Mouse (Mus musculus) bone marrow macrophage, adult 2 months (primary cell): ENCODE data around the gene Fer1l5. TPM values are rescaled to one million over a fixed set of nuclear protein-coding genes. Genes with fewer than 3 reads are reported as not detected.

Experiments
- H3K27ac ChIP-seq: 2 replicates; pipeline ENCODE4 v1.5.1; 2012; ENCODE audit warnings: low read depth, low read length; ENCODE audit not compliant: insufficient read depth
- H3K4me1 ChIP-seq: 2 replicates; pipeline ENCODE4 v1.6.1; 2012; ENCODE audit warnings: low read length; ENCODE audit not compliant: control insufficient read depth, insufficient read depth
- H3K4me3 ChIP-seq: 2 replicates; pipeline ENCODE4 v1.5.1; 2012; ENCODE audit warnings: mild to moderate bottlenecking, low read length, moderate library complexity; ENCODE audit not compliant: insufficient read depth
- CTCF ChIP-seq: IDR thresholded peaks from 2 replicates; pipeline ENCODE4 v1.5.1; 2012; ENCODE audit warnings: low read depth, mild to moderate bottlenecking, low read length, moderate library complexity
- POLR2A ChIP-seq: IDR thresholded peaks from 2 replicates; pipeline ENCODE4 v1.6.1; 2012; ENCODE audit warnings: mild to moderate bottlenecking, low read depth, low read length, borderline replicate concordance
- polyA plus RNA-seq: library from polyadenylated mRNA; stranded (reverse); fragments of >200 nt; gene quantifications from 2 replicates; pipeline ENCODE4 v1.2.4, GENCODE M21; 2012; ENCODE audit not compliant: missing spikeins, insufficient read depth, insufficient read length

Gene Fer1l5
- polyA plus RNA-seq, 1 experiment: not detected

GRCm38 (mm10) chr1:36446106-36446824, 74.2 kb downstream of the Fer1l5 start:
- Histone ChIP-seq H3K27ac (peak overlapping the region; percentile 97), H3K4me3 (no peak overlapping the region), H3K4me1 (peaks cover 18% of the 10 kb centered on the region)
- no peak for TF ChIP-seq POLR2A
- no peak for TF ChIP-seq CTCF

DNA sequence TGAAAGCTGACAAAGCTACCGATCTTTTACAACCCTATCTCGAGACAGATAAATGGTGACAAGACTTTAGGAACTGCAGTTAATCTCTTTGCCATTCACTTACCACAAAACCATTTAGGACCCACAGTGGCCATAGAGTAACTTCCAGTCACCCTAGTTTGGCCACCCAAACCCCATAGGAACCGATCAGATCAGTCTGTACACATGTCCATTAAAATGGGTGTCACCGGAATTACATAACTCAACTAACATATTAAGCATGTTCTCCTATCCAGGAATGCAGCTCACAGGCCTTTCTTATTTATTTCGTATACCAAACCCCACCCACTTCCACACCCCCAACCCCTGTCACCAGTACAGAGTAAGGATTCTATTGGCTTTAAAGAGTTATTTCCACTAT, 74.8 kb downstream of the Fer1l5 start:
- TF ChIP-seq POLR2A (no peak), CTCF (no peak)
- peaks cover 18% of the 10 kb centered on the region for H3K4me1 ChIP-seq
- peak overlapping the region; percentile 97 for H3K27ac ChIP-seq
- H3K4me3 ChIP-seq: no peak overlapping the region

DNA sequence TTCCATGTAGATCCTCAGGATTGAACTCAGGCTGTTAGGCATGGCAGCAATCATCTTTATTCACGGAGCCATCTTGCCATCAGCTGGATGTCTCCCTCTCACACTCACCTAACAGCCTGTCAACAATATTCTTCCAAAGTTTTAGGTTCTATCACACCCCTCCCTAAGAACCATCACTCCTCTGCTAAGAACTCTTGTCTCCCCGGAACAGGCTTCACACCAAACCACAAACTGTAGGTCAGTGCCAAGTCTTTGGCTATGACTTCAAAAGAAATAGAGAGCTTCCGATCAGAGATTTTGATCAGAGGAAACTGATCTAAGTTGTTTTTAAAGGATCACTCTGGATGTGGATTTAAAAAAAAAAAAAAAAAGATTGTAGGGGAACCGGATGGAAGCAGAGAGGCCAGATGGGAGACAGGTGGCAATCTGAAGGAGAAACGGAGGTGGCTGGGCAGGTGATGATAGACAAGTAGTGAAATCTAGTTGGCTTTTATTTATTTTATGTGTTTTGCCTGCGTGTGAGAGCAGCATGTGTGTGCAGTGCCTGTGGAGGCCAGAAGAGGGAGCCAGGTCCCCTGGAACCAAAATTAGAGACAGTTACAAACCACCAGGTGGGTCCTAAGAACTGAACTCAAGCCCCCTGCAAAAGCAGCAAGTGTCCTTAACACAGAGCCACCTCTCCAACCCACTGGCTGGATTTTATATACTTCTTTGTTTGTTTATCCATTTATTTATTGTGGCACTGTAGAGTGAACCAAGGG, 82.1 kb downstream of the Fer1l5 start:
- Histone ChIP-seq H3K4me3 (no peak overlapping the region), H3K27ac (no peak overlapping the region), H3K4me1 (no peaks in the 10 kb centered on the region)
- TF ChIP-seq POLR2A (no peak), CTCF (peak; percentile 31; the same call in 1 of the 2 replicates)

- H3K4me1 ChIP-seq: peaks cover 8% of the 10 kb centered on the region
- H3K27ac ChIP-seq: no peak overlapping the region
- TF ChIP-seq CTCF: no peak
- no peak for TF ChIP-seq POLR2A
- H3K4me3 ChIP-seq: no peak overlapping the region
These were observed 85.4 kb downstream of the Fer1l5 start for GRCm38 (mm10) chr1:36457388-36458014.

GRCm38 (mm10) chr1:36458169-36458568, 86.1 kb downstream of the Fer1l5 start:
- no peak for TF ChIP-seq POLR2A
- Histone ChIP-seq H3K27ac (no peak overlapping the region), H3K4me3 (no peak overlapping the region), H3K4me1 (peaks cover 8% of the 10 kb centered on the region)

DNA sequence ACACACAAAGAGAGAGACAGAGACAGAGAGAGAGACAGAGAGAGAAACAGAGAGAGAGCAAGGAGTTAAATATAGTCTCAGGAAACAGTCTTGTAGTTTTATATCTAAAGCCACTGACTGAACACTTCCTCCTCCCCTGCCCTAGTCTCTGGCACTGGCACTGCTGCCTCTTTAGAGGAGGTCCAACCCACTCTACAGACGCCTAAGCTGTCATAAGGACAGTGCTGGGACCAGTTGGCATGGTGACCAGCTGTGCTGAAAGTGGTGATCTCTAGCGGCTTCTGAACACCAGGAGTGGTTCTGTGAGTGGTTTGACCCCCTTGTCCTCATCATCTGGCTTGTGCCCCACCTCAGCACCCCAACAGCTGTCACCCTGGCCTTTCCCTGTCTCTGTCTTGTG, 89.7 kb downstream of the Fer1l5 start:
- Histone ChIP-seq H3K4me1 (peaks cover 8% of the 10 kb centered on the region), H3K4me3 (no peak overlapping the region), H3K27ac (no peak overlapping the region)
- TF ChIP-seq POLR2A (no peak), CTCF (no peak)

- no peak overlapping the region for H3K4me3 ChIP-seq
These were observed 93.6 kb downstream of the Fer1l5 start for GRCm38 (mm10) chr1:36465641-36466160.

DNA sequence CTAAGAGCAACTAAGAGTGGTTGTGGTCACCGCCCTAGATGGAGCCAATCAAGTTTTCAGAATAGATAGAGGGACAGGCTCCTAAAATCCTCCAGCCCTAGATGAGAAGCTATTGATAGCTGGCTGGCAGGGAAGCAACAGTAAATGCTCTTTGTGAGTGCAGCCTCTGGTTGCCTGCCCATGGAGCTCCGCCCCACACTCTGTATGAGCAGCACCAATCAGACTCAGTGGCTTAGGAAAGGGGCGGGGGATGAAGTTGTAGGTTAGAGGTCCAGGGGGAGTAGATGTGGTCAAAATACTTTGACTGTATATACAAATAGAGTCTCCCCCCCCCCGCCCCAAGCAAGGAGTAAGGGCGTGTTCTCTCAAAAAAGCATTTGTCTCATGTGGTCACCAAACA, 95.4 kb downstream of the Fer1l5 start:
- Histone ChIP-seq H3K4me3 (no peak overlapping the region), H3K27ac (no peak overlapping the region), H3K4me1 (peaks cover 16% of the 10 kb centered on the region)
- no peak for TF ChIP-seq POLR2A
- no peak for TF ChIP-seq CTCF

More at GRCm38 (mm10) chr1:36465641-36466160, 93.6 kb downstream of the Fer1l5 start:
- TF ChIP-seq CTCF (no peak), POLR2A (no peak)
- Histone ChIP-seq H3K4me1 (peaks cover 17% of the 10 kb centered on the region), H3K27ac (no peak overlapping the region)

DNA sequence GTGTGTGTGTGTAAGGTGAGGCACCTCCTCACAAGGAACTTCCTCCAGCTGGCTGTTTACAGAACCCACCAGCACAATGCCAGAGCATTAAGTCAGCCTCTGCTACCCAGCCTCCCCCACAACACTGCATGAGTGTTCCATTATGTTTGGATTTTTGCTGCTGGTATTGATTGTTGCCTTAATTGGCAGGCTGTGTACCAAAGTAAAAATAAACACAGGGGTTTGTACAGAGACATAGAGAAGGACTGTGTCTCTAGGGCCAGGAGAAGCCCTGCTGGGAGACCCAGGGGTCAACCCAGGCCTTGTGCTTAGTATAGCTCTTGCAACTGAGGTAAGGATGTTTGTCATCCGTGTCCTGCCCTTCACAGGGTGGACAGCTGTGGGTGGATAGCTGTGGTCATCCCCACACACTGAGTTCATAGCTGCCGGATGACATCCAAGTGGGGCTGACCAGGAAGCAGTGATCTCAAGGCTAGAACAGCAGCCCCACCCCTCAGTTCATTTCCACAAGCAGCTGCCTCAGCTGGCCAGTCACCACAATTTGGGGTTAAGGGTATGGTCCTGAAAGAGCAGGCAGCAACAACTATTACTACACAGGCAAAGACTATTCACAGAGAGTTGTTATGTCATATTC, 97.8 kb downstream of the Fer1l5 start:
- Histone ChIP-seq H3K27ac (peak overlapping the region; percentile 98), H3K4me3 (no peak overlapping the region), H3K4me1 (peaks cover 40% of the 10 kb centered on the region)
- TF ChIP-seq CTCF (no peak), POLR2A (no peak)
